Mouse (Mus musculus): Measurements from ENCODE around the gene Srgap1.

Gene Srgap1

GRCm38 (mm10) chr10:121754237-121754636 lies 292.9 kb downstream of the Srgap1 start:
- peak; percentile 60 for DNase-seq

- DNase-seq, result peak; percentile 74
Measured at GRCm38 (mm10) chr10:121750175-121750574, 296.9 kb downstream of the Srgap1 start.

- no peak for DNase-seq
Measured at GRCm38 (mm10) chr10:121742336-121742735, 304.8 kb downstream of the Srgap1 start.

- DNase-seq, result peak; percentile 87
Measured at GRCm38 (mm10) chr10:121739548-121740505, 307.3 kb downstream of the Srgap1 start, which contains the start of gene BC048403. Gene BC048403, plus strand, starts transcription at chr10:121739937.

GRCm38 (mm10) chr10:121737256-121737655 lies 309.9 kb downstream of the Srgap1 start:
- no peak for DNase-seq

GRCm38 (mm10) chr10:121732542-121732941 lies 314.6 kb downstream of the Srgap1 start:
- DNase-seq, result no peak

GRCm38 (mm10) chr10:121731048-121731725 lies 315.9 kb downstream of the Srgap1 start:
- no peak for DNase-seq

Data from lung, postnatal 36 days (tissue).